Mouse (Mus musculus) frontal cortex, postnatal 10 days (tissue): ENCODE measurements at regions not wholly inside any gene's neighbourhood (a gene's known extent, or its start where the extent isn't known, plus 50 kb on each side); places are given as distances from the start of the nearest gene placed in this dataset.

Experiments used
- DNase-seq, 2 experiments: peaks; one replicate each; pipeline ENCODE4 v3.0.0; 2022; ENCODE audit warnings: low spot score in 2 of 2, mixed read lengths in 1 of 2

DNA sequence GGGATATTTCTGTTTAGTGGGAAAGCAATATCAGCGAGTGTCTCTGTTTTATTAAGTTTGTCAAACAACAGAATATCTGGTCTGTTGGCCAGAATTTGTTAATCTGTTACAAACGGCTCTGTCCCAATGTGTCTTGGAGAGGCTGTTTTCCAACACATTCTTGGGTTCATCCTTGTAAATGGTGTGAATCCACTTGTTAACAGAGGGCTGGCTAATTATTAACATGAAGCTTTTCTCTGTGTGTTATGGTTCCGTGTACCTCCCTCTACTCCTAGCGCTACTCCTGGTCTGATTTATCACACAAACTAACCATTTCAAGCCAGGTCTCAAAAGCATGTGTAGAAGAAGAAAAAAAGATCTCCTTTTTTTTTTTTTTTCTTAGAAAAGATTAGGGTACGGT lies 60.4 kb downstream of the Pou3f3 start:
- no peak for DNase-seq

DNA sequence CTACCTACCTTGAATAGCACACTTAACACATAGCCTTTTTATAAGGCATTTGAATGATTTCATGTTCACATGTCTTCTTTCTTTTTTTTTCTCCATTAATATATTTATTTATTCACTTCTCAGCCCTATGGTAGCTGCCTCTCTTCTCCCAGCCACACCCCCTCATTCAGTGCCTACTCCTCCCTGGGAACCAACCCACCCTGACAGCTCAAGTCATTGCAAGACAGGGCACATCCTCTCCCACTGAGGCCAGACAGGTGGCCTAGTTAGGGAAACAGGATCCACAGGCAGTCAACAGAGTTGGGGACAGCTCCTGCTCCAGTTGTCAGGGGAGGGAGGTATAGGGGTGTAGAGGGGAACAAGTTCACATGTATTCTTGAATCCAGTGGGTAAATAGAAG lies 60.9 kb downstream of the Pou3f3 start:
- no peak for DNase-seq

DNA sequence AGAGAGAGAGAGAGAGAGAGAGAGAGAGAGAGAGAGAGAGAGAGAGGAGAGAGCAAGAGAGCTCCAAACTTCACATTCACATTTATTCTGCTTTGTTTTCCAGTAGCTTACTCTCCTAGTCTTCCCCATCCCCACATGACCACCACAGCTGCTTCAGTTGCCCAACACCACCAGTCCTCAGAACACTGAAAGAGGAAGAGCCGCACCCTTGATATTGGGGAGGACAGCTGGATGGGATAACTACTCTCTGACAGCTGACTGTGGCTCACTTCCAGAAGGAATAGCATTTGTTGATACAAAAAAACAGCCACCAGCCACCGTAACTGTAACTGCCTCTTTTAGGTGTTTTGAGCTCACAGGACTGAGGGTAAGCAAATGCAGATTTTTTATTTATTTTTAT lies 67.9 kb downstream of the Pou3f3 start:
- DNase-seq, result no peak

DNA sequence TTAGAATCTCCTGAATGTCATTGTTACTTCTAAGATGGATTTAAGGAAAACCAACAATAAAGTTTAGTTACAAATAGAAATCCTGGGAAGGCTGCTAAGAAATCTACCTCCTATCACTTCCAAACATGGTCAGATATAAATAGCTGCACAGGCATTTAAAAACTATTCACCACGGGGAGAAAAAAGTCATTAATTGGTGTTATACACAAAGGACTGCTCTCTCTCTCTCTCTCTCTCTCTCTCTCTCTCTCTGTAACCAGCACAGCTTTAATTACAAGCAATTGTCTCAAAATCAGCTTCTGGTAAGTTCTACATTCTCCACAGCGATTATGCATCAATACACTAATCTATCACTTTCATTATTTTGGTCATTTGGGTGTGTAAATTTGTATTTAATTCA lies 68.5 kb downstream of the Pou3f3 start:
- DNase-seq, result no peak

DNA sequence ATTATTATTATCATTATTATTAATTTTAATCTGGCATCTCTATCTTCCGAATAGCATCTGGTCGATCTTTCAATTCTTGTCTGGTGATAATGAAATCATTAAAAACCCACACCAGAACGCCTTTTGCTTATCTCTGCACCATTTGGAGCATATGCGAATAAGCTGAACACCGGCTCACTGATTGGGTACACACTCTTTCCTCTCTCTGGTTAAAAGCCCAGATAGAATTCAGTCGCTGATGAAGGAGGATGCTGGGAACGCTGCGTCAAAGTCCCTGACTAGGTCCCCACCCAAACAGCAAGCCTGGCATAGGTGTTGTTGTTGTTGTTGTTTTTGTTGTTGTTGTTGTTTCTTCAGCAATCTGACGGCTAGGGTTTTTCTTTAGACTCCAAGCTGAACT lies 74.5 kb downstream of the Pou3f3 start:
- DNase-seq, result no peak

DNA sequence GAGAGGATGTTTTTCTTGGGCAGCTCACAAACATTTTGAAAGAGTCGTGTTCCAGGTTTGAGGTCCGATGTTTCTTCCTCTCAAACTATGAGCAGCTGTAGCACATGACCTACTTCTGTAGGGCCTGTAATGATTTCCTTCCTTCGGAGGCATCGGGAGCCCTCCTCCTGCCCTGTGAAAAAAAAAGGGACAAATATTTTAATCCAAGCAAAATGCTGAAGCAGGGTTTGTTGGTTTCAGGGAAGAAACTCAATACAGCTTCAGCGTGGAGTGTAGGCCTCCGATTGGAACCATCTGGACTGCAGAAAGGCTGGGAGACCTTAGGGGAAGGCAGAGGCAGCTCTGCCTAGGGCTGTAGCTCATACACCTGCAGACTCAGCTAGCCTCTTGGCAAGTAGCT lies 76.4 kb downstream of the Pou3f3 start:
- no peak for DNase-seq

DNA sequence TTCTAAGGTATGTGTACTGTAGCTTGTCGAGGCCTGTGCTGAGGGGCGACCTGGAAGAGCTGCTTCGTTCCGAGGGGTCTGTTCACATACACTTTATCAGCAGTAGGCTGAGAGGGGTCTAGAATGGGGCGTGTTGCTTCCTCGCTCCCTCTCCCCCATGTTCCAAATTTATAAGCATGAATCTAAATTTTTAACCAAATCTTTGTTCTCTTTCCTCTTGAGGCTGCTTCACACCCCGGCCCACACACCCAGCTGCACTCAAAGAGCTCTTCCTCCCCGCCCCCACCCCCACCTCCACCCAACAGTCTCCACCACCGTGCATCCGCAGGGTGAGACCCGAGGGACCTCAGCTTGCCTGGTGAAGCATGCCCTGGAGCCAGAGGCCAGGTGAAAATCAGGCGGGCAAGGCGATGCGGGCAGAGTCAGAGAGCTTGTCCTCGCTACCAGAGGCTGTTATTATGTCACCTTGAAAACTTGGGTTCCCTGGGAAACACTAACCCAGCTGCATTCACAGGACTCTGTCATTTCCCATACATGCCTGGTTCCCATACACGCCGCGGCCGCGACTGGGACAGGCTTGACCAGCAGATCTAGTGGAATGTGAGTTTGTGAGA lies 77.1 kb upstream of the Mrps9 start:
- no peak for DNase-seq

DNA sequence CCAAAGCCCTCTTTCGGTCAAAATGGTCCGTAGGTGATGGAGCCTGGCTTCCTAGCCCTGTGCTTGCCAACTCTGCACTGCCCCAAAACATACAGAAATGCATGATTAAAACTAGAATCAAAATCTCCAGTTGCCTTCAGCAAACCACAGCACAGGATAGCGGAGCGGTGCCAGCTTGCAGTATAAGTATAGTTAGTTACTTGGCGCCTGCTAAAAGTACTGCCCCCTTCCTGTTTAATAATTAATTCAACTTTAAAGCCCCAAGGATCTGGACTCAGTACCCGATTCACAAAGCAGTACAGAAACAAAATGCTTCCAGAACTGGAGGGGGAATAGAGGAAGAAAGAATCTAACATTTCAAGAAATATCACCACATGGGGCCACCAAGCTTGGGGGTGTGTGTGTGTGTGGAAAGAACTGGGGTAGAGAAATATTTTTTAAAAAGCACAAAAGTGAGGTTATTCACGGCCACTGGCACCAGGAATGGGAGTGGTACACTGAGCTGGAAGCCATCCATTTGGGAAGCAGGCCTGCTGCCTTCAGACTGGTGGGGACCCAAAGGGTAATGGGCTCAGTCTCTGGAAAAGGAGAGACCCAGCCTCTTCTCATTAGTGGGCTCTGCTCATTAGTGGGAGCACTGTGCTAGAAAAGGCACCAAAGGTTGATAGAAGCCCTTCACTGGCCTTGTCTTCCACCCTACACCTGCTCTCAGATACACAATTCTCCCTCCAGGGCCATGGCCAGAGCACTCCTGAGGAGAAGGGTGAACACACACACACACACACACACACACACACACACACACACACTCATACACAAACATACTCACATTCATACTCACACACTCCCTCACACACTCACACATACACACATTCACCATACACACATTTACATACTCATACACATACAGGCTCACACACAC lies 75.8 kb upstream of the Mrps9 start:
- no peak for DNase-seq

DNA sequence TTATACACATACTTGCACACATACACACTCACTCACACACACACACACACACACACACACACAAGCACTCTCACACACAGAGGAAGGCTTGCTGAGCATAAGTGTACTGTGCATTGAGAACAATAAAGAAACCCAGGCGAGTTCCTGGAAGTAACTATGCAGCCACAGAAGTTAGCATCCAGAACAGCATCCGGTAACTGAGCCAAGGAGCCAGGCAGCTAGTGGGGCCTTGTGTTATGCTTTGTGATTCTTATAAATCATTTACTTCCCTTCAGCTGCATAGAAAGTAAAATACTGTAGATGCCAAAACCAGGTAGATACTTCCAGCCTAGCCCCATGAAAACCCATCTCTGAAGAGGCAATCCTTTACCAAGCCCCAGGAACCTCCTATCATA lies 75.1 kb upstream of the Mrps9 start:
- DNase-seq, result no peak

DNA sequence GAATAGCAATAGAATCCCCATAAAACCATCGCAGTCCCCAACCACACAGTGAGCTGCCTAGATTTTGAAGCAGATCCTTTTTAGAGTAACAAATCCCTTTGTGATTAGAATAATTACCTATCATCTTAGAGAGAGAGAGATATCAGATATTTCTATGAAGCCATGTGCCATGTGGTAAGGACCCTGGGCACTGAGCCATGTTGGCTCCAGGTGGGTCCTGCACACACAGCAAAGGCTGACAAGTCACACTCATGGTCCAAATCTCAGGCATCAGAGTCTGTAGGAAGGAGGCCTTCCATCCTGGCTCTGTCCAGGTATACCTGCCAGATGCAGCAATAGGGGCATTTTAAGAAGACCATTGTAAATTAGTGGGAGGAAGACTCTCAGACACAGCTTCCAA lies 73.6 kb upstream of the Mrps9 start:
- DNase-seq, result no peak

DNA sequence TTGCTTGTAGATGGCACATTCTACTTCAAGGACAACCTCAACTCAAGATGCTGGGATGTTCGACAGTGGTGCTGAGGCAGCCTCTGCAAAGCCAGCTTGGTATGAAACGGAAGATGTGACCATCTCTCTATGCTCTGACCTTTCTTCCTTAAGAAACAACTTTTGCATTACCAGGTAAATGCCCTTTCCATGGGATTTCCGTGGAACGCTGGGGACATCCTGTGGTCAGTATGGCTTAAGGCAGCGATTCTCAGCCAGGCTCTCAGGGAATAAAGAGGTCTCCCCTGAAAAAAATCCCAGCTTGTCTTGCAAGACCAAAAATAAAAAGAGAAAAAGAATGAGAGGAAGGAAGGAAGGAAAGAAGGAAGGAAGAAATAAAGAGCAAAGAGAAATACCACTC lies 71.3 kb upstream of the Mrps9 start:
- peak in 1 of 2 experiments; percentile 32 for DNase-seq

DNA sequence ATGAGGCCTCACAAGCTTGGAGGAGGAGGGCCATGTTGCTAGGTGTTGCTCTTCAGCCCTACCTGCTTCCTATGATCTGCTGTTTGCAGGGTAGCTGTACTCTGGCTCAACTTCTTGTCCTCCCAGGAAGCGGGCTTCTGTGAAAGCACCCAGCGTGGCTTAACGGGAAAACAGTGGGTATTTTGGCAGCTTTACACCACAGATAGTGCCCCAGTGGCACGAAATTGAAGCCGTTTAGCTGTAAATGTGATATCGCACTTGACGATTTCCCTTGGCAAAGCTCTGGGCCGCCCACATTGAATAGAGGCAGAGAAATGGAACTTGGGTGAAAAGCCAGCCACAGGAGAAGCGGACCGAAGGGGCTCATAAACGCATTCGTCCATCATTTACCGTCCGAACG lies 70.8 kb upstream of the Mrps9 start:
- DNase-seq, result no peak

DNA sequence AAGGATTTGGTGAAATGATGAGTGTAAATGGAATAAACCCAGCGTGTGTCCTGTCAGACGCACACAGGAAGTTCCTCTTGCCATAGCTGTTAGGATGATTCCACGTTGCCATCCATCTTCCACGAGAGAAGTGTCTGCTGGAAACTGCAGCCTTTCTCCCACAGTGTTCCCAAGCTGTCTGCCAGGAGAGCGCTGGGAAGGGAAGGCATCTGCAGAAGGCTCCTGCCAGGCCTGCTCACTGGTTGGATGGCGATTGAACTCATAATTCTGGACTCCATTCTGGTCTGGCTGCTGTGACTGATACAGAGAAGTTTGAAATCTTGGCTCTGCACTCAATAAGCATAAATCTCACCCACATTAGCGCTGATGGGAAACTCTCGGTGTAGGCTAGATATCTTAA lies 69.5 kb upstream of the Mrps9 start:
- DNase-seq, result no peak

DNA sequence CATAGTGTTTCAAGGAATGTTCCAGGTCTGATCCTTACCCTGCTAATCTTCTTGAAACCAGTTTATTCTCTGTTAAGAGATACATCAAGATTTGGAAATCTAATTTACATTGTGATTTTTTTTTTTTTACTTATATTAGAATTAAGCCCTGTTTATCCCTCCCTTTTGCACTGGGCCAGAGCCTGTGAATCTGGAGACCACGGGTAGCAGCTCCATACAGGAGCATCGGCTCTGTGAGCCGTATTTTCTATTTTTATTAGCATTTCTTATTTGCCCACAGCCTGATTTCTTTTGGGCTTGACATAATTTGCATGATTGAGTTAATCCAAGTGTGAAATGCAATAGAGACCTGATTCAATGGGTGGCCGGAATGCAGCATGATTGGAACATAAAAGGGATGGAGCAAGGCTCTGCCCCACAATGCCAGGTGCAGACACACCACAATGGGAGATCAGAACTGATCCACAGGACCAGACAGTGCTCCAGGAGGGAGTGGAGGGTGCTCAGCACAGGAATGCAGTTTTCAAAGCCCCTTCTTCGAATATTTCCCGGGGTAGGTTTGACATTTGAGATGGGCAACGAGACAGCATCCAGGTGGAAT lies 67.9 kb upstream of the Mrps9 start:
- no peak for DNase-seq

DNA sequence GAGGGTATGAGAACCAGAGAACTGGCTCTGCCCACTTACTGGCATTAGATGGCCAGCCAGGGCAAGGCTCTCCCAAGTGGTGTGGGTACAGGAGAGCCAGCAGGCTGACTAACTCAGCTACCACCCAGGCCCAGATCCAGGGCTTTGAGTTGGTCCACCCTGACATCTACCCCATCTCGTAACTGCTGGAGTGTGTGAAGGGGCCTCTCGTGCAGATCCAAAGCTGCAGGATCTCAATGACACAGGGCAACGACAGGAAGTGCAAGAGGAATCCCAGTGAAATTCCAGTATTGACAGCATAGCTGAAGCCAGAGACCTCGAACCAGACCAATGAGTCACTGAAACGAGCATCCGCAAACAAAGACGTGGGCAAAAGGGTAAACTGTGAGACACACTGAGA lies 63.8 kb upstream of the Mrps9 start:
- no peak for DNase-seq

DNA sequence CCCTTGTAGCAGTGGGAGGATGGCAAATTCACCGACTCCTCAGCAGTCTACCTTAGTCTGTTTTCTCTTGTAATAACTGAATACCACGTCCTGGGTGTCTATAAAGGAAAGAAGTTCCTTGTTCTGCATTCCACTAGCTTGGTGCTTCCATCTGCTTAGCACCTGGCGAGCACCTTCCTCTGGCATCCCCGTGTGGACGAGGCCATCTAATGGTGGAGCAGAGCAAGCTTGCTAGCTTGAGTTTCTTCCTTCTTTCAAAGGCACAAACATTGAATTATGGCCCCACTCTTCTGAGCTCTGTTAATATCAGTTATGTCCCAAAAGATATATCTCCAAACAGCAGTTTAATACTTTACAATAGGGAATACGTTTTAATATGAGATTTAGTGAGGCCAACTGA lies 62.6 kb upstream of the Mrps9 start:
- no peak for DNase-seq
